Mouse (Mus musculus) MEL-GATA-1-ER (cell line): ENCODE data around the gene Susd4.

Experiments used
- DNase-seq: peaks from one replicate; pipeline ENCODE4 v3.0.0-alpha.2; 2012; ENCODE audit warnings: low read depth; ENCODE audit errors: extremely low read depth

Susd4 gene

GRCm38 (mm10) chr1:182763716-182764461 lies at the start of gene Susd4:
Gene Susd4, plus strand, starts transcription at chr1:182763860.
- DNase-seq, result no peak

- DNase-seq, result no peak
These were observed 49.3 kb upstream of the Susd4 start for GRCm38 (mm10) chr1:182714236-182714935.

- no peak for DNase-seq
These were observed 36.1 kb upstream of the Susd4 start for GRCm38 (mm10) chr1:182727541-182727940.

GRCm38 (mm10) chr1:182729002-182729401 lies 34.7 kb upstream of the Susd4 start:
- DNase-seq, result no peak

- no peak for DNase-seq
These were observed 31.0 kb upstream of the Susd4 start for GRCm38 (mm10) chr1:182732695-182733094.

GRCm38 (mm10) chr1:182735891-182736290 lies 27.8 kb upstream of the Susd4 start:
- no peak for DNase-seq

GRCm38 (mm10) chr1:182747081-182747480 lies 16.6 kb upstream of the Susd4 start:
- DNase-seq, result no peak

GRCm38 (mm10) chr1:182747834-182748233 lies 15.8 kb upstream of the Susd4 start:
- DNase-seq, result no peak

- no peak for DNase-seq
These were observed 14.6 kb upstream of the Susd4 start, which contains the start of gene Ccdc185 for GRCm38 (mm10) chr1:182749080-182749479. Gene Ccdc185, minus strand, starts transcription at chr1:182749180.

- no peak for DNase-seq
These were observed 12.4 kb upstream of the Susd4 start for GRCm38 (mm10) chr1:182751301-182751700.

GRCm38 (mm10) chr1:182753694-182754093 lies 10.0 kb upstream of the Susd4 start:
- no peak for DNase-seq

- DNase-seq, result no peak
These were observed 8.8 kb upstream of the Susd4 start for GRCm38 (mm10) chr1:182754865-182755264.

GRCm38 (mm10) chr1:182758783-182759182 lies 4.9 kb upstream of the Susd4 start:
- no peak for DNase-seq

- no peak for DNase-seq
These were observed 407 bp upstream of the Susd4 start for GRCm38 (mm10) chr1:182763191-182763715.

- no peak for DNase-seq
These were observed 1.1 kb downstream of the Susd4 start for GRCm38 (mm10) chr1:182764541-182765281.

- no peak for DNase-seq
These were observed 11.9 kb downstream of the Susd4 start for GRCm38 (mm10) chr1:182775576-182775975.

- DNase-seq, result no peak
These were observed 13.2 kb downstream of the Susd4 start for GRCm38 (mm10) chr1:182776749-182777410.

- no peak for DNase-seq
These were observed 14.6 kb downstream of the Susd4 start for GRCm38 (mm10) chr1:182778225-182778624.

- no peak for DNase-seq
These were observed 15.4 kb downstream of the Susd4 start for GRCm38 (mm10) chr1:182779024-182779520.

GRCm38 (mm10) chr1:182783774-182784173 lies 20.1 kb downstream of the Susd4 start:
- DNase-seq, result no peak

GRCm38 (mm10) chr1:182784784-182785183 lies 21.1 kb downstream of the Susd4 start:
- DNase-seq, result no peak
